8 mouse cellular contexts compared by ENCODE assay signal in genomic region chr2:121956224-121957018, GRCm38 (mm10). TPM values are rescaled to one million over a fixed set of nuclear protein-coding genes. Genes with fewer than 3 reads are reported as not detected.
DNase-seq lines count a peak whose midpoint lies in the region; ATAC-seq and TF ChIP-seq lines count a peak whose summit lies in the region.

No protein-coding gene starts in this region.

- peak overlapping the region; percentile 97 for H3K9ac ChIP-seq in hindbrain, embryonic 15.5 days

- under 1% methylated on average over 47 of the region's 47 CpGs for WGBS in hindbrain, embryonic 15.5 days

- H3K27ac ChIP-seq in hindbrain, embryonic 15.5 days (replicated peaks): peak overlapping the region; percentile 92

- in situ Hi-C loops in Patski (cut with MboI; ENCODE audit: low pct_unique_long_range_greater_than_20kb): no loop called here

- TF ChIP-seq CTCF in Patski (IDR thresholded peaks at IDR 0.05): no peak

- no peaks in the 10 kb centered on the region for H3K9me3 ChIP-seq in hindbrain, embryonic 15.5 days

- ATAC-seq in Patski: peak; percentile 61
- ATAC-seq in hindbrain, embryonic 15.5 days (ENCODE audit: low FRiP score, low read depth): peak; percentile 94

- peak overlapping the region; percentile 63 for H3K4me2 ChIP-seq in hindbrain, embryonic 15.5 days

- CTCF ChIA-PET in Patski (lab: Charles Lee): interaction anchor here (1.3 to 1.8 kb wide), 3 partner anchors 12 to 205 kb away, joined by 3 to 7 read pairs (median 3); no protein-coding TSS in a partner anchor

- peak; percentile 65 for DNase-seq in Patski (ENCODE audit: low read depth, low spot score)
- peak; percentile 98 for DNase-seq in cerebellum, postnatal 14 days
- DNase-seq in frontal cortex, postnatal 25 days (ENCODE audit: low spot score in 2 of 2): peak; percentile 84 to 91
- peak; percentile 91 for DNase-seq in left cerebral cortex, adult 11 months (ENCODE audit: low spot score)
- peak; percentile 96 to 97 for DNase-seq in lung, postnatal 4 days
- peak; percentile 93 for DNase-seq in retina, postnatal 7 days (ENCODE audit: low read depth, low spot score)
- peak; percentile 94 for DNase-seq in urinary bladder, adult 2 months (ENCODE audit: low spot score)

- H3K36me3 ChIP-seq in hindbrain, embryonic 15.5 days: 0 out of 2 replicates have a peak, but pooled peaks cover 5% of the 10 kb centered on the region

- POLR2A ChIA-PET in Patski (lab: Charles Lee): interaction anchor here (0.6 to 1.2 kb wide), 3 partner anchors 57 to 740 kb away, joined by 3 to 8 read pairs (median 3); no protein-coding TSS in a partner anchor

- H3K27me3 ChIP-seq in Patski: no peaks in the 10 kb centered on the region
- H3K27me3 ChIP-seq in hindbrain, embryonic 15.5 days: no peaks in the 10 kb centered on the region

- peaks cover 27% of the 10 kb centered on the region for H3K4me1 ChIP-seq in hindbrain, embryonic 15.5 days (replicated peaks)

- H3K4me3 ChIP-seq in hindbrain, embryonic 15.5 days: peak overlapping the region; percentile 90

RNA-seq across cellular contexts. Expression of gene Mageb3, which starts 0.5 kb away (rescaled TPM):
- polyA plus RNA-seq in Patski (2021): 0.05 TPM
- 0.30 and 0.56 TPM in 2 replicates for polyA plus RNA-seq in hindbrain, embryonic 15.5 days (2015; fragmentation: Nextera tagmentation; extraction: Ambion mirVana)
- polyA plus RNA-seq in urinary bladder, adult 2 months (2012; rRNA removed): not detected in 2 replicates

RNA-seq across cellular contexts. Expression of gene Ctdspl2, which starts 0.6 kb away (rescaled TPM):
- polyA plus RNA-seq in Patski (2021): 22.7 TPM
- 29.3 and 34.9 TPM in 2 replicates for polyA plus RNA-seq in hindbrain, embryonic 15.5 days (2015; fragmentation: Nextera tagmentation; extraction: Ambion mirVana)
- 12.7 and 14.4 TPM in 2 replicates for polyA plus RNA-seq in urinary bladder, adult 2 months (2012; rRNA removed)

Comparison
In these comparisons a context has a peak if more than half of its experiments do, and no peak if none do; other contexts are left out.
1. Peak in every context shown above with its lines: DNase-seq, ATAC-seq, H3K4me3 ChIP-seq and H3K27ac ChIP-seq.